Mouse (Mus musculus) embryonic facial prominence, embryonic 15.5 days (tissue): ENCODE results near the gene Eif4a1. TPM values are rescaled to one million over a fixed set of nuclear protein-coding genes. Genes with fewer than 3 reads are reported as not detected.
"Not testable (repeated sequence)": the region's sequence is repeated elsewhere in the genome, so short reads cannot be mapped to it uniquely, and the experiment has no call there.

Experiments used
- ATAC-seq: fragments of 200-750 bp; cut with Nextera tagmentation; 2 replicates; pipeline ENCODE4 v1.8.0; 2017; ENCODE audit warnings: low read depth, moderate TSS enrichment; ENCODE audit not compliant: insufficient number of reproducible peaks, low FRiP score, low TSS enrichment
- H3K27ac ChIP-seq: fragments of 300-500 bp; sonication (generic); replicated peaks from 2 replicates; pipeline ENCODE4 v1.5.1; 2015; ENCODE audit warnings: mild to moderate bottlenecking, inconsistent platforms
- H3K27me3 ChIP-seq: fragments of 300-500 bp; sonication (generic); 2 replicates; pipeline ENCODE4 v1.6.1; 2015; ENCODE audit warnings: inconsistent platforms
- H3K36me3 ChIP-seq: fragments of 300-500 bp; sonication (generic); 2 replicates; pipeline ENCODE4 v1.6.1; 2015; ENCODE audit warnings: mild to moderate bottlenecking, inconsistent platforms
- H3K4me1 ChIP-seq: fragments of 300-500 bp; sonication (generic); 2 replicates; pipeline ENCODE4 v1.6.1; 2015; ENCODE audit warnings: inconsistent platforms
- H3K4me2 ChIP-seq: fragments of 300-500 bp; sonication (generic); replicated peaks from 2 replicates; pipeline ENCODE4 v1.6.1; 2015; ENCODE audit warnings: mild to moderate bottlenecking, inconsistent platforms
- H3K4me3 ChIP-seq: fragments of 300-500 bp; sonication (generic); replicated peaks from 2 replicates; pipeline ENCODE4 v1.5.1; 2015; ENCODE audit warnings: mild to moderate bottlenecking, inconsistent platforms
- H3K9ac ChIP-seq: fragments of 300-500 bp; sonication (generic); 2 replicates; pipeline ENCODE4 v1.6.1; 2015; ENCODE audit warnings: inconsistent platforms
- H3K9me3 ChIP-seq: fragments of 300-500 bp; sonication (generic); replicated peaks from 2 replicates; pipeline ENCODE4 v1.6.1; 2016; ENCODE audit warnings: inconsistent platforms
- WGBS: fragments of 180-500 bp; shearing (Covaris S2); methylation state at CpG from one replicate; pipeline ENCODE4 v1.1.7; 2015; 5-methylcytosine and 5-hydroxymethylcytosine counted together
- microRNA counts: library from miRNA; unstranded; fragments of <30 nt; microRNA quantifications from one replicate; lab custom pipeline; 2016
- microRNA-seq: library from miRNA; unstranded; fragments of <30 nt; microRNA quantifications from one replicate; pipeline ENCODE4, GENCODE M21; 2016; ENCODE audit warnings: borderline number of aligned reads
- polyA plus RNA-seq: library from polyadenylated mRNA; unstranded; fragments of >200 nt; fragmentation: Nextera tagmentation; extraction: Ambion mirVana; gene quantifications from 2 replicates; pipeline ENCODE4 v1.2.1, GENCODE M21; 2015

Gene Eif4a1
- polyA plus RNA-seq, 1 experiment from 2014 or later: 512 TPM

- H3K36me3 ChIP-seq: no peaks in the 10 kb centered on the region
- ATAC-seq: no peak
- H3K27ac ChIP-seq: no peak overlapping the region
- no peaks in the 10 kb centered on the region for H3K9me3 ChIP-seq
- no peak overlapping the region for H3K4me3 ChIP-seq
- no peaks in the 10 kb centered on the region for H3K27me3 ChIP-seq
- no peaks in the 10 kb centered on the region for H3K4me1 ChIP-seq
- no peak overlapping the region for H3K9ac ChIP-seq
- 32% methylated on average over 6 of the region's 6 CpGs for WGBS
- no peak overlapping the region for H3K4me2 ChIP-seq
Observed at GRCm38 (mm10) chr11:69628286-69628685, 43.9 kb downstream of the Eif4a1 start.

- not testable (repeated sequence) for H3K9ac ChIP-seq, H3K4me2 ChIP-seq, H3K4me1 ChIP-seq, ATAC-seq, H3K9me3 ChIP-seq, H3K4me3 ChIP-seq, H3K36me3 ChIP-seq, H3K27ac ChIP-seq, H3K27me3 ChIP-seq
- WGBS: 90% methylated on average over 2 of the region's 2 CpGs
Observed at GRCm38 (mm10) chr11:69624339-69624738, 47.9 kb downstream of the Eif4a1 start.

- H3K4me3 ChIP-seq: peak overlapping the region; percentile 60
- H3K36me3 ChIP-seq: no peaks in the 10 kb centered on the region
- no peak overlapping the region for H3K27ac ChIP-seq
- no peak for ATAC-seq
- no peaks in the 10 kb centered on the region for H3K27me3 ChIP-seq
- H3K9me3 ChIP-seq: no peaks in the 10 kb centered on the region
- no peak overlapping the region for H3K9ac ChIP-seq
- H3K4me1 ChIP-seq: peaks cover 8% of the 10 kb centered on the region
- H3K4me2 ChIP-seq: peak overlapping the region; percentile 79
- WGBS: 77% methylated on average over 4 of the region's 4 CpGs
Observed at GRCm38 (mm10) chr11:69623006-69623405, 49.2 kb downstream of the Eif4a1 start.

- Histone ChIP-seq H3K4me2 (peak overlapping the region; percentile 79), H3K27ac (peak overlapping the region; percentile 83), H3K36me3 (no peaks in the 10 kb centered on the region), H3K27me3 (no peaks in the 10 kb centered on the region; the same call in 1 of the 2 replicates), H3K4me3 (peak overlapping the region; percentile 60), H3K9me3 (no peaks in the 10 kb centered on the region), H3K4me1 (peaks cover 8% of the 10 kb centered on the region), H3K9ac (peak overlapping the region; percentile 63)
- 28% methylated on average over 6 of the region's 6 CpGs for WGBS
- ATAC-seq: no peak
Observed at GRCm38 (mm10) chr11:69622406-69622805, 49.8 kb downstream of the Eif4a1 start.

GRCm38 (mm10) chr11:69621571-69622268 is 50.5 kb downstream of the Eif4a1 start, which contains the start of gene Sat2:
Gene Sat2, plus strand, starts transcription at chr11:69622024.
- ATAC-seq: peak; percentile 83; the same call in 1 of the 2 replicates
- Histone ChIP-seq H3K9me3 (no peaks in the 10 kb centered on the region), H3K36me3 (no peaks in the 10 kb centered on the region), H3K4me2 (peak within 1 kb of the TSS; percentile 79), H3K9ac (peak within 1 kb of the TSS; percentile 63), H3K4me3 (peak within 1 kb of the TSS; percentile 60), H3K4me1 (peaks cover 8% of the 10 kb centered on the region), H3K27me3 (no peaks in the 10 kb centered on the region; the same call in 1 of the 2 replicates), H3K27ac (peak within 1 kb of the TSS; percentile 83)
- WGBS: 1% methylated on average over 20 of the region's 20 CpGs

GRCm38 (mm10) chr11:69620394-69621081 is 51.7 kb downstream of the Eif4a1 start:
- Histone ChIP-seq H3K4me2 (no peak overlapping the region), H3K4me1 (peaks cover 8% of the 10 kb centered on the region), H3K9me3 (no peaks in the 10 kb centered on the region), H3K27me3 (no peaks in the 10 kb centered on the region; the same call in 1 of the 2 replicates), H3K9ac (no peak overlapping the region), H3K36me3 (no peaks in the 10 kb centered on the region), H3K4me3 (no peak overlapping the region), H3K27ac (no peak overlapping the region)
- ATAC-seq: no peak
- 77% methylated on average over 7 of the region's 7 CpGs for WGBS

GRCm38 (mm10) chr11:69617805-69618204 is 54.4 kb downstream of the Eif4a1 start, which contains the start of gene Shbg:
Gene Shbg, minus strand, starts transcription at chr11:69617905.
- H3K4me3 ChIP-seq: no peak within 1 kb of the TSS
- no peaks in the 10 kb centered on the region; the same call in 1 of the 2 replicates for H3K27me3 ChIP-seq
- ATAC-seq: no peak
- no peak within 1 kb of the TSS for H3K9ac ChIP-seq
- 67% methylated on average over 5 of the region's 5 CpGs for WGBS
- H3K4me1 ChIP-seq: peaks cover 13% of the 10 kb centered on the region
- no peak within 1 kb of the TSS for H3K4me2 ChIP-seq
- H3K9me3 ChIP-seq: no peaks in the 10 kb centered on the region
- H3K27ac ChIP-seq: no peak within 1 kb of the TSS
- no peaks in the 10 kb centered on the region for H3K36me3 ChIP-seq

MicroRNAs encoded within 50 kb of the gene (microRNA counts, 519-probe panel; counts per million panel counts)
- microRNA mmu-miR-1934 (lab: Ali Mortazavi, UCI) (not detected), microRNA mmu-miR-467f (lab: Ali Mortazavi, UCI) (2,909 counts per million, percentile 70 among the panel's probes with 10 or more counts)

Small RNA genes lying within 50 kb of the gene (microRNA-seq; reads per million reads assigned to microRNA genes)
- gene Mir1934 (4.1 reads per million, percentile 18 among the genes with 10 or more reads in this experiment), gene Mir467f (not detected)

Other genes with a start within 250 kb of the Eif4a1 start
- 4.9 and 8.3 TPM in 2 replicates for gene Dnah2, start 123.3 kb downstream of the Eif4a1 start, polyA plus RNA-seq
- 29.0 and 31.5 TPM in 2 replicates for gene Efnb3, start 112.2 kb downstream of the Eif4a1 start, polyA plus RNA-seq
- 25.0 and 26.5 TPM in 2 replicates for gene Wrap53, start 92.2 kb downstream of the Eif4a1 start, polyA plus RNA-seq
- 134 and 141 TPM in 2 replicates for gene Trp53, start 92.1 kb downstream of the Eif4a1 start, polyA plus RNA-seq
- gene Atp1b2, start 66.5 kb downstream of the Eif4a1 start, polyA plus RNA-seq: 12.4 and 13.4 TPM in 2 replicates
- not detected in 2 replicates for gene Shbg, start 54.5 kb downstream of the Eif4a1 start, polyA plus RNA-seq
- gene Sat2, start 50.4 kb downstream of the Eif4a1 start, polyA plus RNA-seq: 19.8 and 22.5 TPM in 2 replicates
- 33.4 and 34.2 TPM in 2 replicates for gene Fxr2, start 39.4 kb downstream of the Eif4a1 start, polyA plus RNA-seq
- 5.2 TPM in 2 replicates for gene Sox15, start 17.1 kb downstream of the Eif4a1 start, polyA plus RNA-seq
- 66.5 and 67.3 TPM in 2 replicates for gene Mpdu1, start 9.8 kb downstream of the Eif4a1 start, polyA plus RNA-seq
- gene Cd68, start 6.3 kb downstream of the Eif4a1 start, polyA plus RNA-seq: 26.3 and 28.3 TPM in 2 replicates
- 83.7 and 90.5 TPM in 2 replicates for gene Senp3, start 9.7 kb upstream of the Eif4a1 start, polyA plus RNA-seq
- gene Tnfsf13, start 13.4 kb upstream of the Eif4a1 start, polyA plus RNA-seq: 1.0 and 1.1 TPM in 2 replicates
- 11.9 and 13.3 TPM in 2 replicates for gene Tnfsf12, start 23.4 kb upstream of the Eif4a1 start, polyA plus RNA-seq
- gene Tnfsfm13, start 23.7 kb upstream of the Eif4a1 start, polyA plus RNA-seq: 4.0 and 6.0 TPM in 2 replicates
- gene Polr2a, start 86.2 kb upstream of the Eif4a1 start, polyA plus RNA-seq: 24.3 and 28.2 TPM in 2 replicates
- 0.15 and 0.18 TPM in 2 replicates for gene Slc35g3, start 89.5 kb upstream of the Eif4a1 start, polyA plus RNA-seq
- gene Zbtb4, start 93.5 kb upstream of the Eif4a1 start, polyA plus RNA-seq: 5.7 and 6.1 TPM in 2 replicates
- gene Chrnb1, start 123.5 kb upstream of the Eif4a1 start, polyA plus RNA-seq: 29.3 and 38.6 TPM in 2 replicates
- gene Fgf11, start 129.4 kb upstream of the Eif4a1 start, polyA plus RNA-seq: 4.1 and 4.4 TPM in 2 replicates
- gene Tmem102, start 133.2 kb upstream of the Eif4a1 start, polyA plus RNA-seq: 7.5 and 10.0 TPM in 2 replicates
- not detected in 2 replicates for gene Gm39566, start 142.9 kb upstream of the Eif4a1 start, polyA plus RNA-seq
- gene Spem2, start 146.0 kb upstream of the Eif4a1 start, polyA plus RNA-seq: not detected in 2 replicates
- gene Spem1, start 149.8 kb upstream of the Eif4a1 start, polyA plus RNA-seq: 0.16 and 0.38 TPM in 2 replicates
- gene Nlgn2, start 165.4 kb upstream of the Eif4a1 start, polyA plus RNA-seq: 10.6 and 11.6 TPM in 2 replicates
- 388 and 399 TPM in 2 replicates for gene Tmem256, start 166.1 kb upstream of the Eif4a1 start, polyA plus RNA-seq
- gene Plscr3, start 174.0 kb upstream of the Eif4a1 start, polyA plus RNA-seq: 126 and 148 TPM in 2 replicates
- gene Tnk1, start 186.3 kb upstream of the Eif4a1 start, polyA plus RNA-seq: 6.9 TPM in 2 replicates
- 0.35 and 0.47 TPM in 2 replicates for gene Tmem95, start 205.6 kb upstream of the Eif4a1 start, polyA plus RNA-seq
- 13.8 and 18.1 TPM in 2 replicates for gene Kctd11, start 209.0 kb upstream of the Eif4a1 start, polyA plus RNA-seq
- gene Acap1, start 223.1 kb upstream of the Eif4a1 start, polyA plus RNA-seq: 1.8 and 2.3 TPM in 2 replicates
- 8.7 and 9.4 TPM in 2 replicates for gene 2810408A11Rik, start 228.6 kb upstream of the Eif4a1 start, polyA plus RNA-seq
- 7.8 and 8.5 TPM in 2 replicates for gene Neurl4, start 228.6 kb upstream of the Eif4a1 start, polyA plus RNA-seq
- gene Gps2, start 241.5 kb upstream of the Eif4a1 start, polyA plus RNA-seq: 84.5 and 85.1 TPM in 2 replicates
- 1,531 and 1,570 TPM in 2 replicates for gene Eif5a, start 249.5 kb upstream of the Eif4a1 start, polyA plus RNA-seq